Mouse (Mus musculus) CD8-positive naive resting alpha-beta T cell, adult 2 months (primary cell): ENCODE measurements around the gene Garem2.
A peak's percentile ranks its signal among the peaks of the same experiment; 100 is the strongest.
"Not testable (repeated sequence)": the region's sequence is repeated elsewhere in the genome, so short reads cannot be mapped to it uniquely, and the experiment has no call there.

Experiments
- DNase-seq, 2 experiments: peaks; one replicate each; pipeline ENCODE4 v3.0.0; 2022; ENCODE audit warnings: low read depth in 2 of 2, low spot score in 2 of 2

Garem2 gene

DNA sequence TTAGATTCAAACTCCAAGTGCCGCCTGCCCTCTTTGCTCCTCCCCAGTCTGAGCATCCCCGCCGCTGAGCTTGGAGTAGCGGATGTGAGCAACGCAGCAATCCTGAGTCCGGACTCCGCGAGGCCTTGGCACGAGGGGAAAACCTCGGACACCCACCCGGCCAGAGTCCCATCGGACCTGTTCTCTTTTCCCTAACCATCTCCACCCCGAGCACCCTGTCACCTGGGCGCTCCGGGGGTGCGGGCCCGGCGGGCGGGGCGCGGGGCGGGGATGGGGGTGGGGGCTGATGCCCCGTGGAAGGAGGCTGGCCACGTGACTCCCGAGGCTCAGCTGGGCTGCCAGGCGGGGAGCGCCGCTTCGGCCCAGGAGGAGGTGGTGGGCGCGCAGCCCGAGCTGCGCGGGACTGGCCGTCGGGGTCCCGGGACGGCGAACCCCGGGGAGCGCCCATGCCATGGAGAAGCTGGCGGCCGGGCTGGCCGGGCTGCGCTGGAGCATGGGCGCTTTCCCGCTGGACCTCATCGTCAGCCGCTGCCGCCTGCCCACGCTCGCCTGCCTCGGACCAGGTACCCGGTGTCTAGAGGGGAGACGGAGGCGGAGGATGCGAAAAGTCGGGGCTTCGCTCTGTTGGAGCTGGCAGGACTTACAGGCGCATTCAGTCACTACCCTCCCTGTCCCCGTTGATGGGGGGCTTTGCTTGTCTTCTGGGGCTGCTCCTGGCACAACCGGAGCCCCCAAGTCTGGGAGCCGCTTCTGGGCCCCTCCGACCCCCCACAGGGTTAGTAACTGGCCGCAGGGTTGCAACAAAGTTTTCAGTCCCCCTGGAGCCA lies at the start of gene Garem2:
Gene Garem2 (plus strand): TSS at position 321 of the 827 bp plus-strand sequence.
- DNase-seq = no peak

DNA sequence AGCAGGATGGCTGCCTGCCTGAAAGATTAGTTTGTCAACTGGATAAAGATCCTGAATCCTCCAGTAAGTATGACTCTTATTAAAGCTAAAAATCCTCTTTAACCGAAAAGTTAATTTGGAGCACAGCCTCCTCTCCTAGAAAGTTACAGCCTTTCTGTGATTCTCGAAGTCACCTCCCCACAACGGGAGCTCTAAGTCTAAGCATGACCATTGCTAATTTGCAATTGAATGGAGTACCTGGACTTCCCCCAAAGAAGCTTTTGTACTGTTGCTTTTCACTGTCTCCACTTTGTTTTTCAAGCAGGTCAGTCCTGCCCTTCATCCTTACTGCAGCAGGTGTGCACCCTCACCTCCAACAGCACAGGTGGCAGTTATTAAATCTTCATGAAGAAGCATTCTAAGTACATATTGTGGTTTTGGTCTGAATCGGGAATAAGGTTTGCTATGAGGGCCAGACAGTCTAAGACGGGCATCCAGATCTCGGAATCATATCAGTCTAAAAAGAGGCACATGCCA lies 46.7 kb upstream of the Garem2 start:
- no peak for DNase-seq

- DNase-seq = not testable (repeated sequence)
Measured at GRCm38 (mm10) chr5:30059607-30060006, 45.4 kb upstream of the Garem2 start.

- DNase-seq = no peak
Measured at GRCm38 (mm10) chr5:30067726-30068125, 37.2 kb upstream of the Garem2 start.

GRCm38 (mm10) chr5:30071677-30072076 lies 33.3 kb upstream of the Garem2 start:
- DNase-seq = no peak

DNA sequence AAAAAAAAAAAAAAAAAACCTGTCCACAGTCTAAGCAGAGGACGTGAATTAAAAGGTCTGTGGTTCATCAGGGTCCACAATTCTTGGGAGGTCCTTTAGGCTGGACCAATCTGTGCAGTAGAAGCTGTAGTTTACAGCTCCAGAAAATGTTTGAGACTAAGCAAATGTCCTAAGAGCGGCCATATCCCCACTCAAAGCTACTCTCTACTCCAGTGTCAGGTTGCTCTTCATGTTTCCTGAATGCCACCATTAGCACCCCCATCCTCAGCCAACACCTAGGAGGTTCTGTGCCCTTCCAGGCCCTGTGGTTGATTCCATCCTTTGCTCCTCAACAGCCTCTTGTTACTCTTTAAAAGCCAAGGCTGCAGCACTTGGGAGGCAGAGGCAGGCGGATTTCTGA lies 32.6 kb upstream of the Garem2 start:
- no peak for DNase-seq

- peak; percentile 39 to 46 for DNase-seq
Measured at GRCm38 (mm10) chr5:30072825-30073821, 31.8 kb upstream of the Garem2 start, which contains the start of gene Tyms. Gene Tyms (minus strand): TSS chr5:30073617.

DNA sequence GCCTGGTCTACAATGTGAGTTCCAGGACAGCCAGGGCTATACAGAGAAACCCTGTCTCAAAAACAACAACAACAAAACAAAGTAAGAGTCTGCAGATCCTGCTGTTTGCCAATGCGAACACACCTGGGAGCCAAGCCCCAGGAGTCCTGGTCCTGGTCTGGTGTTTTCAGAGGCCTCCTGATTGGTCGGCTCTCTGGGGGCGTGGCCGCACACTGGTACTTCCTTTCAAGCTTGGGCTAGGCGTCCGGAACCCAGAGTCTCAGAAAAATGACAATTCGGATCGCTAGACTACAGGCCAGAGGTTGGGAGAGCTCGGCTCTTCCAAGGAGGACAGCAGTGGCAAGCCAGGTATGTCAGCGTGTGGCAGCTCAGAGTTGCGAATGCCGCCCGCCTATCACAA lies 12.3 kb upstream of the Garem2 start:
- no peak for DNase-seq

GRCm38 (mm10) chr5:30094399-30094798 lies 10.6 kb upstream of the Garem2 start:
- DNase-seq = no peak

DNA sequence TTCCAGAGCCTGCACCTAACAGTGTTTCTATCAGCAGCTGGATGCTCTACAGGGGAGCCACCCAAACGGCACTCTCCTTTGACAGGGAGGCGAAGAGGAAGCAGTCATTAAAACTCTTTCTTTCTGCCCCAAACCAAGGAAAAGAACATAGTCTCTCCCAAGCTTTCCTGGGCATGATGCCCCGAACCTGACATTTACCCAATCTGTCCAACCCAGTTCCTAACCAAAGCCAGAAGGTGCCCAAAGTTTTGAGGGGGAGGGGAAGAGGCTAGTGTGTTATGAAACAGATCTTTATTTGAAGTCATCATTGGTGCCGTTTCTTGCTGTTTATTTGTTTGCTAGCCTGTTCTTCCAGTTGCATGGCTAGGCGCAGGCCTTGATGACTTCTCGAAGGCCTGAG lies 9.2 kb upstream of the Garem2 start:
- DNase-seq = no peak

DNA sequence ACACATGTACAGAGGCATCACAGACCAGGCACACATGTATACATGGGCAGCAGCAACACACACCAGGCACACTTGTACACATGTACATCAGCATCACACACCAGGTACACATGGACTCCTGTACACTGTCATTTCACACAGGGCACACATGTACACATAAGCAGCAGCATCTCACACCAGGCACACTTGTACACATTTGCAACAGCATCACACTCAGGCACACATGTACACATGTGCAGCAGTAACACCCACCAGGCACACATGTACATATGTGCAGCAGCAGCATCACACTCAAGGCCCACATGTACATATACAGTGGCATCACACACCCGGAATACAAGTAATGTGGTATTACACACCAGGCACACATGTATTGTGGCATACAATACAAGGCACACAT lies 6.7 kb upstream of the Garem2 start:
- DNase-seq = no peak

GRCm38 (mm10) chr5:30103340-30103739 lies 1.6 kb upstream of the Garem2 start:
- DNase-seq = no peak

DNA sequence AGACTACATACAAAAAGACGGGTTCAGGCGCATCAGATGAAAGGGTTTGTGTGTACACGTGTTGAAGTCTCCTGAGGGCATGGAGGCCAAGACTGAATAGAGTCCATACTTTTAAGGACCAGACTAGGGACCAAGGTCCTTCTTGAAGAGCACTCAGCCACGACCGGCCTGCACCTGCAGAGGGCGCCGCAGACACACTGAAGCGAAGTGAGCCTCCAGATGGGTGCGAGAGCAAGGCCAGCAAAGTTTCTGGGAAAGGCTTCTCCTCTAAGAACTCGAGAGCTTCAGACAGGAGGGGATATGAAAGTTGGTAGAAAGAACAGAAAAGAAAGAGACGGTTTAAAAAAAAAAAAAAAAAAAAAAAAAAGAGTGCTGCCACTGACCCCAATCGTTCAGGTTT lies 622 bp upstream of the Garem2 start:
- no peak for DNase-seq

GRCm38 (mm10) chr5:30105668-30106300 lies 823 bp downstream of the Garem2 start, which contains the start of gene 3110082J24Rik:
Gene 3110082J24Rik (minus strand): TSS chr5:30106086.
- DNase-seq = no peak

DNA sequence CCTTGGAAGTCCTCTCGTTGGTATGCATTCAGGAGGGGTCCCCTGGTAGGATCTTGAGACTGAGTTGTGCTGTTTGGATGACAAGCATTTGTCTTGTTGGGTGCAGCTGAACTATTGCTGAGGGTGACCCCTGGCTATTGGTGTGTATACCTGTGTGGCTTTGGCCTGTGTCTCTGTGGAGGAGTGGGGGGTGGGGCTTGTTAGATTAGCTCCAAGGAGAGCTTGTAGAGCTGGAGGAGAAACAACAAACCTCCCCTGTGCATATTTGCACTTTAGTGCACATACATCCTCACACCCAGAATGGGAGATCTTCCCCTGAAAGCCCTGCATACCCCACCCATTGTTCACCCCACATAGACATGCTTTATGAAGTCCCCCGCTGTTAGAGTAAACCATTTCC lies 1.8 kb downstream of the Garem2 start:
- no peak for DNase-seq

GRCm38 (mm10) chr5:30107186-30107585 lies 2.2 kb downstream of the Garem2 start:
- DNase-seq = no peak

DNA sequence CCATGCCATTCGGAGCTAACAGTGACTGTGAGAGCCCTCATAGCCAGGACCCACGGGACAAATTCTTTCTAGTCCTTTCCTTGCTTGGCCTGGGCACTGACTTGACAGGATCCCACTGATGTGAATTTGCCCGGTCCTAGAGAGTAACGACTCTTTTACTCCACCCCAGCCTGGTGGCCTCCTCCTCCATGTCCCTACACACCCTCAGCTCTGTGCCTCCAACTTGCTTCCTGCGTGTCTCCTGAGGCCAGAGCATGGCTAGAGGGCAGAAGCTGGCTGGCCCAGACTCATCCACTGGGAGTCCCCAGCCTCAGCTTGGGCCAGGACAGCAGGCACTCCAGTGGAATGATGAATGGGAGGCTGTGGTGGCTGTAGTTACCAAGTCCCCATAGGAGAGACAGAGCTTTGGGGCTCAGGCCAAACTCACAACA lies 2.7 kb downstream of the Garem2 start:
- no peak for DNase-seq

DNA sequence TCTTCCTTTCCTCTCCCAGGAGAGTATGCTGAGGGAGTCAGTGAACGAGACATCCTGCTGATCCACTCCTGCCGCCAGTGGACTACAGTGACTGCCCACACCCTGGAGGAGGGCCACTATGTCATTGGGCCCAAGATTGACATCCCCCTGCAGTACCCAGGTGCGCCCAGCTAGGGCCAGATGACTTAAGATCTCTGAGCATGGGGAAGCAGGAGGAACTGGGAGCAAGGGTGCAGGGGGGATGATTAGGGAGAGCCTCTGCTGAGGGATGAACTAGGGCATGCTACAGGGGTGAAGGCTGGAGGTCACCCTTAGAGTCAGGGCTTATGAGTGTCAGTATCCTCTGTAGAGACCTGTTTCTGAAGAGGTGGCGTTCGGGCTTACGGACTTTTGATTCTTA lies 3.3 kb downstream of the Garem2 start:
- DNase-seq = no peak

DNA sequence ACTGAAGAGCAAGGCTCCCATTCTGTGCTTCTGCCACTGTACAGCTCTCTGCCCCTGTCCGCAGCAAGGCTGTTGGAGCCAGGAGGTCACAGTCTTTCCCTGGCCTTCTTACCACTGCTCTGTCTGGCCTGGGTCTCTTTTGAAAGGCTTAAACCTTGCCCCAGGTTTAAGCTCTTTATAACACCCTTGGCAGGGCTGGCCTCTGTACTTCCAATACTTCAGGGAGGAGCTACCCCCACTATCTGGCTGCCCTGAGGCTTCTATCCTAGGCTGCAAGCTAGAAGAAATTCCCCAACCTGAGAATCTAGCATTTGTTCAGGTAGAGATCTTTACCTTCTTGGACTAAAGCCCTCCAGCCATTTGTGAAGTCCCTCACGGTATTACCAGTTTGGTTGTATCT lies 4.9 kb downstream of the Garem2 start:
- no peak for DNase-seq

DNA sequence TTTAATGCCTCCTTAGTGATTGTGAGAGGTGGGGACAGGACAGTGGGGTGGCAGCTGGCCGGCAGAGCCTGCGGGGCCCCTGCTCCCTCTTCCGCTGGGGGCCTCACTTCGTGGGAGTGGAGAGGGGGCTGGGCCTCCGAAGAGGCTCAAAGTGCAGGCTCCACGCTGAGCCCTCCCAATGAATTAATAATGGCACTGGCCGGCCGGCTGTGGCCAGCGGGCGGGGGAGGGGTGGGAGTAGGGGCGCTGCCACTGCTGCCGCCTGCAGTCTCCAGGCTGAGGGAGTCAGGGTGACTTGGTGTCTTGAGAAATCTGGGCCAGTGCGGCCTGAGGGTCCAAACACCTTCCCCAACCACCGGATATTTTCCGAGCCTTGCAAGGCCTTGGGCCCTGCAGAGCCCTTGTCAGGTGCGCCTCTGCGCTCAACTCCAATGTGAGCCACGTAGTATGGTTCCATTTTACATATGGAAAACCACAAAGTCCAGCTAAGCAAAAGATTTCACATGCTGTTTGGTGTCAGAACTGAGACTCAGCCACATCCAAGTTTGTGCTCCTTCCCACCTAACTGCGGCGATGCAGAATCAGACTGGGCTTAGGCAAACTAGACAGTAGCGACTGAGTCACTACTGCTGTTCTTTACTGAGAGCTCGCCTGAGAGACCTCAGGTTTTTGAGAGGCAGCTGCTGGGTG lies 5.6 kb downstream of the Garem2 start:
- no peak for DNase-seq
